Mouse (Mus musculus) midbrain, embryonic 13.5 days (tissue): ENCODE data around the gene Srsf7. TPM values are rescaled to one million over a fixed set of nuclear protein-coding genes. Genes with fewer than 3 reads are reported as not detected.
"Not testable (repeated sequence)": the region's sequence is repeated elsewhere in the genome, so short reads cannot be mapped to it uniquely, and the experiment has no call there.

ENCODE experiments used
- ATAC-seq: fragments of 200-750 bp; cut with Nextera tagmentation; 2 replicates; pipeline ENCODE4 v1.8.0; 2017; ENCODE audit warnings: mild to moderate bottlenecking, moderate TSS enrichment, moderate library complexity
- H3K27ac ChIP-seq: fragments of 300-500 bp; sonication (generic); 2 replicates; pipeline ENCODE4 v1.5.1; 2015; ENCODE audit warnings: inconsistent platforms, mild to moderate bottlenecking, moderate library complexity
- H3K27me3 ChIP-seq: fragments of 300-500 bp; sonication (generic); 2 replicates; pipeline ENCODE4 v1.6.1; 2015; ENCODE audit warnings: mild to moderate bottlenecking, inconsistent platforms
- H3K36me3 ChIP-seq: fragments of 300-500 bp; sonication (generic); 2 replicates; pipeline ENCODE4 v1.6.1; 2015; ENCODE audit warnings: mild to moderate bottlenecking, inconsistent platforms
- H3K4me1 ChIP-seq: fragments of 300-500 bp; sonication (generic); replicated peaks from 2 replicates; pipeline ENCODE4 v1.6.1; 2015; ENCODE audit warnings: inconsistent platforms
- H3K4me2 ChIP-seq: fragments of 300-500 bp; sonication (generic); replicated peaks from 2 replicates; pipeline ENCODE4 v1.6.1; 2015; ENCODE audit warnings: moderate library complexity, mild to moderate bottlenecking, inconsistent platforms
- H3K4me3 ChIP-seq: fragments of 300-500 bp; sonication (generic); replicated peaks from 2 replicates; pipeline ENCODE4 v1.5.1; 2015; ENCODE audit warnings: mild to moderate bottlenecking, inconsistent platforms
- H3K9ac ChIP-seq: fragments of 300-500 bp; sonication (generic); replicated peaks from 2 replicates; pipeline ENCODE4 v1.6.1; 2015; ENCODE audit warnings: mild to moderate bottlenecking, inconsistent platforms
- H3K9me3 ChIP-seq: fragments of 300-500 bp; sonication (generic); 2 replicates; pipeline ENCODE4 v1.6.1; 2016; ENCODE audit warnings: mild to moderate bottlenecking, inconsistent platforms
- WGBS: fragments of 180-500 bp; shearing (Covaris S2); methylation state at CpG from one replicate; pipeline ENCODE4 v1.1.7; 2015; 5-methylcytosine and 5-hydroxymethylcytosine counted together
- polyA plus RNA-seq: library from polyadenylated mRNA; unstranded; fragments of >200 nt; fragmentation: Nextera tagmentation; extraction: Ambion mirVana; gene quantifications from 2 replicates; pipeline ENCODE4 v1.2.1, GENCODE M21; 2015

The Srsf7 gene
- polyA plus RNA-seq, 1 experiment from 2014 or later, result 565 TPM

DNA sequence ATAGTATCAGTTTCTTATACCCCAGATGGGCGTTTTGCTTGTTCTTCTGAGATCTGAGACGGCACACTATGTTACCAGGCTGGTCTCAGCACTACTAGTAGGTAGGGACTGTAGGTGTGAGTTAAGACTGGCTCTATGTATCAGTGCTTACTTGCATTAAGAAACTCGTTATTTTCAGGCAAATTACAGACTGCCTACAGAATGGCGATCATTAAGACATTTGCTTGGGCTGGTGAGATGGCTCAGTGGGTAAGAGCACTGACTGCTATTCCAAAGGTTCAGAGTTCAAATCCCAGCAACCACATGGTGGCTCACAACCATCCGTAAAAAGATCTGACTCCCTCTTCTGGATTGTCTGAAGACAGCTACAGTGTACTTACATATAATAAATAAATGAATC is 18.0 kb upstream of the Srsf7 start:
- H3K27me3 ChIP-seq, H3K27ac ChIP-seq, H3K4me1 ChIP-seq, H3K9me3 ChIP-seq: not testable (repeated sequence)
- Histone ChIP-seq H3K4me3 (peak overlapping the region; percentile 57), H3K9ac (peak overlapping the region; percentile 69), H3K4me2 (peak overlapping the region; percentile 72), H3K36me3 (peaks cover 11% of the 10 kb centered on the region; the same call in 1 of the 2 replicates)
- peak; percentile 28; the same call in 1 of the 2 replicates for ATAC-seq
- WGBS, result 58% methylated on average over 5 of the region's 5 CpGs

DNA sequence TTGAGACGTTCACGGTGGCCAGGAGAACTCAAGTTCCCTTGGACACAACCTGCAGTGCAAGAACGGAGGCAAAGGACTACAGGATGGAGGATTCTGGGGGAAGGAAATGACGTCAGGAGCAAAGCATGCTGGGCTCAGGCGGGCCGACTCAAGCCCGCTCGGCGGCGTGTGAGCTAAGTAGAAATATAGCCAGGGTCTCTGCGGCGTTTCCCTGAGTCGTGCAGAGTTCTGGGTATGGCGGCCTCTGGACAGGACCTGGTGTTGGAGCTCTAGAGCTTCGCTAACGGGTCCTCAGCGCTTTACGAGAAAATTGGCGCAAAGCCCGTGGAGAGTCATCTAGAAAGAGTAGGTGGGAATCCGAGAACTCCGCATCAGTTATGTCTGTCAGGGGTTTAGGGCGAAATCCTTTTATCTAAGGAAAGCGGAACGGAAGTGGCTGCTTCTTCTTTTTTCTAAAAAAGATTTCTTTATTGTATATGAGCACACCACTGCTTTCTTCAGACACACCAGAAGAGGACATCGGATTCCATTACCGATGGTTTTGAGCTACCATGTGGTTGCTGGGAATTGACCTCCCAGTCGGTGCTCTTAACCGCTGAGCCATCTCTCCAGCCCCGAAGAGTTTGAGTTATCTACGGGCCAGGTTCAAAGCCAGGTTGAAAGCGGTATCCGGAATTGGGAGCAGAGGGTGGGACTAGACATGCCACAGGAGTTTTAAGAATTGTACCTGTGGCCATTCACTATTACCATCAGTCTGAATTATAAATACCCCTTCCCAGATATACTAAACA is 17.4 kb upstream of the Srsf7 start, which contains the start of gene Gemin6:
Gemin6 (plus strand) TSS at position 116 of the 791 bp plus-strand sequence.
- peak; percentile 99 for ATAC-seq

DNA sequence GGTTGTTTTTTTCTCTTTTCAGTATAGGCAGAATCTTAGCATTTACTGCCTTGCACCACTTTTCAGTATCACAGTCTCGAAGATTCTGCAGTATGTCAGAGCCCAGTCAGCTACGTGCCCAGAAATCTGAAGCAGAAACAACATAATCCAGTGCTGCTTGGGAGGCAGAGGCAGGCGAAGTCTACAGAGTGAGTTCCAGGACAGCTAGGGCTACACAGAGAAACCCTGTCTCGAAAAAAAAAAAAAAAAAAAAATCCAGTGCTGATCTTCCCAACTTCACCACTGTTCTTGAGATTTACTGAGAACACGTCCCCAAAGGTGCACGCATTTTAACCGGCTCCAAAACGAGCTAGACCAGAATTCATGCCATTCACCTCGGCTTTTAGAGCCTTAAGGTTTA is 16.7 kb upstream of the Srsf7 start:
- Histone ChIP-seq H3K4me2 (peak overlapping the region; percentile 72), H3K27me3 (no peaks in the 10 kb centered on the region), H3K4me3 (peak overlapping the region; percentile 57), H3K4me1 (peaks cover 9% of the 10 kb centered on the region), H3K9me3 (no peaks in the 10 kb centered on the region), H3K27ac (peak overlapping the region; percentile 61; the same call in 1 of the 2 replicates), H3K9ac (peak overlapping the region; percentile 69), H3K36me3 (peaks cover 11% of the 10 kb centered on the region; the same call in 1 of the 2 replicates)
- WGBS, result 10% methylated on average over 9 of the region's 9 CpGs
- ATAC-seq, result peak; percentile 66

More for the DNA sequence above, 17.4 kb upstream of the Srsf7 start, which contains the start of gene Gemin6:
- no peaks in the 10 kb centered on the region for H3K27me3 ChIP-seq
- H3K9me3 ChIP-seq, result no peaks in the 10 kb centered on the region
- H3K36me3 ChIP-seq, result peaks cover 11% of the 10 kb centered on the region; the same call in 1 of the 2 replicates
- H3K27ac ChIP-seq, result peak within 1 kb of the TSS; percentile 61
- peaks cover 9% of the 10 kb centered on the region for H3K4me1 ChIP-seq
- H3K4me2 ChIP-seq, result peak within 1 kb of the TSS; percentile 72
- under 1% methylated on average over 33 of the region's 33 CpGs for WGBS
- H3K9ac ChIP-seq, result peak within 1 kb of the TSS; percentile 69
- H3K4me3 ChIP-seq, result peak within 1 kb of the TSS; percentile 57

DNA sequence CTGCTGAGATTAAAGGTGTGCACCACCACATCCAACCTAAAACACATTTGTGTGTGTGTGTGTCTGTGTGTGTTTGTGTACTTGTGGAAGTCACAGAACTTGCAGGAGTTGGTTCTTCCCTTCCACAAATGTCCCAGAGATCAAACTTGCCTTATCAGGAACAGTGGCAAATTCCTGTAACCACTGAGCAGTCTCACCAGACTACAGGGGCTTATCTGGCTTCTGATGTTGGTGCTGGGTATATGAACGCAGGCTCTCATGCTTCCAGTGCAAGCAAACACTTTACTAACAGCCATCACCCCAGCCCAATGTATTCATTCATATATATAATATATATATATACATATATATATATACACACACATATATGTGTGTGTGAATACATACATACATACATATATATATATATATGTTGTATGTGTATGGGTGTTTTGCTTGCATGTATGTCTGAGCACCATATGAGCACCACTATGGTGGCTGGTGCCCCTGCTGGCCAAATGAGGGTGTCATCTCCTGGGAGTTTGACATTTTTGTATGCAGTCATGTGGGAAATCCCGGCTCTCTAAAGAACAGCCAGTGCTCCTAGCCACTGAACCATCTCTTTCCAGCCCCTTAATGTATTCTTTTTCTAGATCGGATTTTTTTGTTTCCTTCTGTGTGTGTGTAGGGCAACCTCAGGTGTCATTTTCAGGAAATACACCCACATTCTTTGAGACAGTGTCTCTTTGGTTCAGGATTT is 15.0 kb upstream of the Srsf7 start:
- Histone ChIP-seq H3K4me2 (no peak overlapping the region), H3K9me3 (no peaks in the 10 kb centered on the region), H3K4me1 (peaks cover 9% of the 10 kb centered on the region), H3K36me3 (no peaks in the 10 kb centered on the region), H3K27me3 (no peaks in the 10 kb centered on the region), H3K4me3 (no peak overlapping the region), H3K27ac (no peak overlapping the region), H3K9ac (no peak overlapping the region)
- 56% methylated on average over 3 of the region's 3 CpGs for WGBS
- no peak for ATAC-seq

DNA sequence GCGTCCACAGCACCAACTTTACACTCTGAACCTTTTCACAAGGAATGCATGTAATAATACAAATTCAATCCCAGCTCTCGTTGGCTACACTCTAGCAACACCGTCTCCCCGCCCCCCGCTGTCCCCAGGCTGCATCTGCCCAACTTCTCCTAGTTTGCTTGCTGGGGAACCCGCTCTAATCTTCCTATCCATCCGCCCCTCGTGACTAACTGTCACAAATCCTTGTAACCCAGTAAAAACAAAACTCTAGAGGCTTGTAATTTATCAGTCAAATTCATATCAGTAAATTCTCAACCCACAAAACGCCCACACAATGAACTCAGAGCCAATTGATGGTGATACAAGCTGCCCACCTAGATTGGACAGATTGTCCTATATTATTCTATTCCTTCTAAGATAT is 14.1 kb upstream of the Srsf7 start:
- no peak overlapping the region for H3K9ac ChIP-seq
- no peak overlapping the region for H3K4me3 ChIP-seq
- no peak for ATAC-seq
- no peaks in the 10 kb centered on the region for H3K9me3 ChIP-seq
- no peaks in the 10 kb centered on the region for H3K27me3 ChIP-seq
- no peaks in the 10 kb centered on the region for H3K36me3 ChIP-seq
- no peak overlapping the region for H3K4me2 ChIP-seq
- H3K4me1 ChIP-seq, result peaks cover 9% of the 10 kb centered on the region
- 63% methylated on average over 9 of the region's 9 CpGs for WGBS
- no peak overlapping the region for H3K27ac ChIP-seq

DNA sequence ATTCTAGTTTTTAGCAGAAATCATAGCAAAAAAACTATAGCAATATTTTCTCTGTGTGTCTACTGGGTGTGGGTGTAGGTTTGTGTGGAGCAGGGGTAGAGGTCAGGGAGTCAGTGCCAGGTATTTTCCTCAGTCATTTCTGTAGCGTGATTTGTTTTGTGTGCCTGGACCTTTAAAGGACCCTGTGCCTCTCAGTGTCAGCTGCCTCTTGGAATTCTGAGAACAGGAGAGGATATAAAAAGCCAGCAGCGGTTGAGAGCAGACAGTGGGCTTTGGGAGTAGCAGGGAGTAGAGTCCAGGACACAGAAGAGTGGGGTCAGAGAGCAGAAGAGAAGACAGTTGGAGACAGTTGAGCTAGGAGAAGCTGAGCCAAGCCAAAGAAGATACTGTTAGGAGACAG is 13.0 kb upstream of the Srsf7 start:
- Histone ChIP-seq H3K27me3 (no peaks in the 10 kb centered on the region), H3K4me1 (peaks cover 8% of the 10 kb centered on the region), H3K9me3 (no peaks in the 10 kb centered on the region), H3K36me3 (no peaks in the 10 kb centered on the region), H3K27ac (no peak overlapping the region), H3K9ac (no peak overlapping the region), H3K4me3 (no peak overlapping the region), H3K4me2 (no peak overlapping the region)
- WGBS, result 74% methylated on average over 2 of the region's 2 CpGs
- no peak for ATAC-seq

DNA sequence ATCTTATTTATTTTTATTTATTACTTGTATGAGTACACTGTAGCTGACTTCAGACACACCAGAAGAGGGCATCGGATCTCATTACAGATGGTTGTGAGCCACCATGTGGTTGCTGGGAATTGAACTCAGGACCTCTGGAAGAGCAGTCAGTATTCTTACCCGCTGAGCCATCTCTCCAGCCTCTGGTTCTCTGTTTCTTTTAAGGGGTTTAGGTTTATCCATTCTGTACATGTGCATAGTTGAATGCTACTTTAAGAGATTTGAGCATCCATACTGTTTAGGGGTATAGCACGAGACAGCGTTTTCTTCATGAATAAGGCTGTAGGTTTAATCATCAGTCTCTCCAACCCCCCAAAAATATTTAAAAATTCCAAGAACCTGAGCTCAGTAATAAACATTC is 6.9 kb upstream of the Srsf7 start:
- H3K4me2 ChIP-seq, H3K36me3 ChIP-seq, H3K9ac ChIP-seq, H3K27me3 ChIP-seq, H3K9me3 ChIP-seq, H3K4me1 ChIP-seq, H3K4me3 ChIP-seq, ATAC-seq, H3K27ac ChIP-seq: not testable (repeated sequence)
- 85% methylated on average over 4 of the region's 4 CpGs for WGBS

DNA sequence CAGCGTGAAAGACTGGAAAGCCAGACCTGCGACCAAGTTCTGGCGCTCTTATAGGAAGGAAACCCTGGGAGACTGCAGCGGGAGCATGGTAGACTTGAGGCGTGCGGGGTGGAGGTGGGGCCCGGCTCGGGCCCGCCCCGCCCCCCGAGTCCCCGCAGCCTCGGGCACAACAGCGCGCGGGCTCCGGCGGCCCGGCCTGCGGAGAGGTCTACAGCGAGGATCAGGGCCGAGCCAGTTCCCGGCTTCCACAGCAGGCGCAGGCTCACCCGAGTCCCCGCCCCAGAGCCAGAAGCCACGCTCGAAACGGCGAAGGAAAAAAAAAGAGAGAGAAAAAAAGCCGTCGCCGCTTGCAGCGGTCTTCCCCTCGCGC is 821 bp downstream of the Srsf7 start:
- peak overlapping the region; percentile 99 for H3K27ac ChIP-seq
- H3K9ac ChIP-seq, result peak overlapping the region; percentile 96
- peak overlapping the region; percentile 83 for H3K4me3 ChIP-seq
- ATAC-seq, result peak; percentile 74
- WGBS, result under 1% methylated on average over 36 of the region's 36 CpGs
- no peaks in the 10 kb centered on the region for H3K27me3 ChIP-seq
- peak overlapping the region; percentile 86 for H3K4me2 ChIP-seq
- peaks cover 28% of the 10 kb centered on the region for H3K36me3 ChIP-seq
- peaks cover 29% of the 10 kb centered on the region for H3K4me1 ChIP-seq
- H3K9me3 ChIP-seq, result no peaks in the 10 kb centered on the region

DNA sequence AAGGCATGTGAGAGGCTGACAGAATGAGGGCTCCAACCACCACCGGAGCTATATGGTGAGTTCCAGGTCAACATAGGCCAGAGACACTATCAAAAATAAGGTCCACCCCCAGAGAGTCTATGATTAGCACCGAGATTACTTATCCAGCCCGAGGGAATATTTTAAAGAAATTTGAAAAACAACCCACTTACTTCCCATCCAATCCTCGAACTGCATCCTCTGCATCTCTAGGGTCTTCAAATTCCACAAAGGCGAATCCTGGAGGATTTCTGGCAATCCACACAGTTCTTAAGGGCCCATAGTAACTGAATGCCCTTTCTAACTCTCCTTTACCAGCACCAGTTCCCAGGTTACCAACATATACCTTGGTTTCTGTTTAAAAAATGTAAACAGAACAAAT is 1.4 kb downstream of the Srsf7 start:
- ATAC-seq, result no peak
- peaks cover 29% of the 10 kb centered on the region for H3K4me1 ChIP-seq
- H3K4me2 ChIP-seq, result peak overlapping the region; percentile 86
- H3K36me3 ChIP-seq, result peaks cover 28% of the 10 kb centered on the region
- H3K4me3 ChIP-seq, result peak overlapping the region; percentile 83
- H3K27me3 ChIP-seq, result no peaks in the 10 kb centered on the region
- H3K9me3 ChIP-seq, result no peaks in the 10 kb centered on the region
- 40% methylated on average over 5 of the region's 5 CpGs for WGBS
- peak overlapping the region; percentile 99; the same call in 1 of the 2 replicates for H3K27ac ChIP-seq
- peak overlapping the region; percentile 96 for H3K9ac ChIP-seq

DNA sequence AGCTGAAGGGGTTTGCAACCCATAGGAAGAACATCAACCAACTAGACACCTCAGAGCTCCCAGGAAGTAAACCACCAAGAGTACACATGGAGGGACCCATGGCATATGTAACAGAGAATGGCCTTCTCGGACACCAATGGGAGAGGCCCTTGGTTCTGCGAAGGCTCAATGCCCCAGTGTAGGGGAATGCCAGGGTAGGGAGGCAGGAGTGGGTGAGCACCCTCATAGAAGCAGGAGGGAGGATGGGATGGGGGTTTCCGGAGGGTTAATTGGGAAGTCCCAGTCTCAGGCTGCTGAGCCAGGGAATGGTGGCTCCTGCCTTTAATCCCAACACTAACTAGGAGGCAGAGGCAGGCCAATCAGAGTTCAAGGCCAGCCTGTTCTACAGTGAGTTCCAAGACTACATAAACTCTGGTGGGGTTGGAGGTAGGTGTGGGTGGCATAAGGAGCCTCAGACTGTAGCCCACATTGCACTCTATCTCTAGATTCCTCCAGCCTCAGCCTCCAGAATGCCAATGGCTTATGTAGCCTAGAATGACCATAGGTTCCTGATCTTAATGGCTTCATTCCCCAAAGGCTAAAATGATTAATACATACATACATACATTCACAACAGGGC is 7.8 kb downstream of the Srsf7 start:
- Histone ChIP-seq H3K36me3 (peaks cover 66% of the 10 kb centered on the region), H3K4me2 (no peak overlapping the region), H3K9me3 (no peaks in the 10 kb centered on the region), H3K4me3 (no peak overlapping the region), H3K27me3 (no peaks in the 10 kb centered on the region), H3K27ac (no peak overlapping the region), H3K9ac (no peak overlapping the region), H3K4me1 (peaks cover 17% of the 10 kb centered on the region)
- ATAC-seq, result peak; percentile 56
- 89% methylated on average over 3 of the region's 3 CpGs for WGBS

DNA sequence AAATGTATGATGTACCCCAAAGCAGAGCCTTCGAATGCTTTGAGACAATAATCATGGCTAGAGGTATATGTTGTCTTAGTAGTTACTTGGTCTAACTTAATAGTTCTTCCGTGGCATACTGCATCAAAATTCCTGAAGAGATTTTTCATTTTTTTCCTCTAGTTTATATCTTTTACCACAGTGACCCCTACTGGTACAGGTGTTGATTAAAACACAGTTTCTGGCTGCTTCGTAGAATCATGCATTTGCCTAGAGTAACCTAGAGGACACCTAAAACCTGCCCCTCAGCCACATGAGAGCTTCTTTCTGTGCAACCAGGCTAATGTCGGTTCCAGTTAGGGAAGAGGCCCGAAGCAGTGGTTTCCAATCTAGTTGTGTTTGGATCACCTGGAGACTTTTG is 14.0 kb downstream of the Srsf7 start:
- Histone ChIP-seq H3K36me3 (peaks cover 26% of the 10 kb centered on the region), H3K27ac (no peak overlapping the region), H3K4me3 (no peak overlapping the region), H3K9me3 (no peaks in the 10 kb centered on the region), H3K9ac (no peak overlapping the region), H3K27me3 (no peaks in the 10 kb centered on the region), H3K4me1 (no peaks in the 10 kb centered on the region), H3K4me2 (no peak overlapping the region)
- ATAC-seq, result no peak
- WGBS, result 68% methylated on average over 5 of the region's 5 CpGs

DNA sequence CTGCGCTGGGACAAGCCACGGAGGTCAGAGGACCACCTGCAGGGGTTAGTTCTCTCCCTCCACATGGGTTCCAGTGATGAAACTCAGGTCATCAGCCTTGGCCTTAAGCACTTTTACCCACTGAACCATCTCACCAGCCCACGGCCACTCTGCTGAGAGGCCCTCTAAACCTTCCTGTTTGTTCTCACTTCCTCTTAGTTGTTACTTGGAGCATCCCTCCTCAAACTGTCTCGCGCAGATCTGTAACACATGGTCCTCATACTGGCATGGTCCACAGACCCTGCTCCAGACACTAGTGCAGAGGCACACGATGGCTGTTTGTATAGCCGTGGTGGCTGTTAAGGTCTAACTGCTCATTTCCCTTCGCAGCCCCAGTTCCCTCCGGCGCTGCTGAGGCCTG is 23.5 kb downstream of the Srsf7 start:
- Histone ChIP-seq H3K9ac (no peak overlapping the region), H3K9me3 (no peaks in the 10 kb centered on the region), H3K4me3 (no peak overlapping the region), H3K4me1 (no peaks in the 10 kb centered on the region), H3K36me3 (no peaks in the 10 kb centered on the region), H3K4me2 (no peak overlapping the region), H3K27me3 (no peaks in the 10 kb centered on the region), H3K27ac (no peak overlapping the region)
- 83% methylated on average over 10 of the region's 10 CpGs for WGBS
- ATAC-seq, result no peak
